Mouse (Mus musculus) thymus, adult 2 months (tissue): ENCODE measurements around the gene Fras1. TPM values are rescaled to one million over a fixed set of nuclear protein-coding genes. Genes with fewer than 3 reads are reported as not detected.

Experiments
- DNase-seq: peaks from one replicate; pipeline ENCODE4 v3.0.0; 2021
- H3K27ac ChIP-seq: fragments of 200-500 bp; 2 replicates; pipeline ENCODE4 v1.5.1; 2012; ENCODE audit warnings: low read length, control low read depth; ENCODE audit not compliant: control insufficient read depth, insufficient read depth
- H3K27me3 ChIP-seq: fragments of 200-500 bp; 2 replicates; pipeline ENCODE4 v1.6.1; 2012; ENCODE audit warnings: mild to moderate bottlenecking, low read length, moderate library complexity, mixed read lengths; ENCODE audit not compliant: control insufficient read depth, insufficient read depth
- H3K36me3 ChIP-seq: fragments of 200-500 bp; 2 replicates; pipeline ENCODE4 v1.6.1; 2012; ENCODE audit warnings: mild to moderate bottlenecking, low read length, moderate library complexity; ENCODE audit not compliant: control insufficient read depth, insufficient read depth
- H3K4me1 ChIP-seq: fragments of 200-500 bp; replicated peaks from 2 replicates; pipeline ENCODE4 v1.6.1; 2012; ENCODE audit warnings: low read length; ENCODE audit not compliant: control insufficient read depth, insufficient read depth
- H3K4me3 ChIP-seq: fragments of 200-500 bp; 2 replicates; pipeline ENCODE4 v1.5.1; 2012; ENCODE audit warnings: mild to moderate bottlenecking, low read length, control low read depth, moderate library complexity; ENCODE audit not compliant: control insufficient read depth, insufficient read depth
- CTCF ChIP-seq: fragments of 200-500 bp; IDR thresholded peaks from 2 replicates; pipeline ENCODE4 v1.5.1; 2012; ENCODE audit warnings: mild to moderate bottlenecking, control low read depth, low read length, moderate library complexity, borderline replicate concordance; ENCODE audit not compliant: control insufficient read depth, poor library complexity, insufficient read depth; ENCODE audit errors: extremely low read depth
- POLR2A ChIP-seq: fragments of 200-500 bp; IDR thresholded peaks from 2 replicates; pipeline ENCODE4 v1.6.1; 2012; ENCODE audit warnings: mild to moderate bottlenecking, low read length, control low read depth, moderate library complexity; ENCODE audit not compliant: control insufficient read depth, poor library complexity, insufficient read depth; ENCODE audit errors: extremely low read depth
- WGBS: fragments of 180-500 bp; shearing (Covaris S2); methylation state at CpG from one replicate; pipeline ENCODE4 v1.1.7; 2018; 5-methylcytosine and 5-hydroxymethylcytosine counted together
- polyA plus RNA-seq: library from polyadenylated mRNA; depleted of rRNA; stranded (reverse); fragments of >200 nt; gene quantifications from 2 replicates; pipeline ENCODE4 v1.2.3, GENCODE M21; 2012

Gene Fras1
- polyA plus RNA-seq, 1 experiment: 0.69 TPM

DNA sequence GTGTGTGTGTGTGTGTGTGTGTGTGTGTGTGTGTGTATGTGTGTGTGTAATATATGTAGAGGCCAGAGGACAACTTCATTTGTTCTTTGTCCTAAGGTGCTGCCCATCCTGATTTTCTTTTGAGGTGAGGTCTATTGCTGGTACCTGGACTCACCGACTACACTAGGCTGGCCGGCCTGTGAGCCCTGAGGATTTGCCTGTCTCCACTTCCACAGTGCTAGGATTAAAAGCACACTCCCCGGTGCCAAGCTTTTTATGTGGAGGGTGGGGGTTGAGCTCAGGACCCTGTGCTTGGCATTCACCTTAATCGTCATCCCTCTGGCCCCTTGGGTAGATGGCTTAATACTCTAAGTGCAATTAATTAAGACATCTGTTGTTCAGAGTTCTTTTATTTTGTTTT, 9.8 kb upstream of the Fras1 start:
- Histone ChIP-seq H3K27me3 (no peaks in the 10 kb centered on the region), H3K4me3 (no peak overlapping the region), H3K4me1 (no peaks in the 10 kb centered on the region), H3K36me3 (no peaks in the 10 kb centered on the region), H3K27ac (no peak overlapping the region)
- DNase-seq: no peak
- WGBS: 87% methylated on average over 4 of the region's 4 CpGs
- no peak for TF ChIP-seq CTCF
- no peak for TF ChIP-seq POLR2A

DNA sequence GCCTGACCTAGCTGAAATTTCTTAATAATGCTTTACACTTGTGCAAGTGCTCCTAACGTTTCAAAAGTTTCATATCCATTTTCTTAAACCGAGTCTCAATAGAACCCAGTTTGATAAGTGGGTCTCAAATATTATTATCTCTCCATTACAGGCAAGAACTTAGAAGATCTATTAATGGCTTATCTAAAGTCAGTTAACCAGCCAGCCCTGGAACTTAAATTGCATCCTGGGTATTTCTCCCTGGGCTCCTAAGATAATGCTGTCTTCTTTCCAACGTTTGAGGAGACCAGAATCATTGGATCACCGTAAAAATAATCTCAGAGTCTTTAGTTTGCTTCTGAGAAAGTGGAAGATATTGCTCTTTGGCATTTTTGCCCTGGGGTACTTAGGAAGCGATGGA, 8.2 kb upstream of the Fras1 start:
- no peak overlapping the region for H3K4me3 ChIP-seq
- no peaks in the 10 kb centered on the region for H3K36me3 ChIP-seq

DNA sequence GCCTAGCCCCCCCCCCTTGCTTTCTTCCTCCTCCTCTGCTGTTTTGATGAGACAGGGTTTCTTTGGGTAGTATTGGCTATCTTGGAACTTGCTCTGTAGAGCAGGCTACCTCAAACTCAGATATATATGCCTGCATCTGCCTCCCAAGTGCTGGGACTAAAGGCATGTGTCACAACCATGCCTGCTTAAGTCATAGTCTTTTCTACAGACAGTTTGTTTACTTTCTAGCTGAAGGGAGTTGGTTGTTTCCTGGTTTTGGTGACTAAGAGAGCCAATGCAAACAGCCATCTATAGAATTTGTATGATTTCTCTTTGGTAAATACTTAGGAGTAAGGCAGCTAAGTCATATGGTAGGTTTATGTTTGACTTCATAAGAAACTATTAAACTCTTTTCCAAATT, 6.5 kb upstream of the Fras1 start:
- no peaks in the 10 kb centered on the region for H3K4me1 ChIP-seq
- no peak overlapping the region for H3K27ac ChIP-seq
- DNase-seq: no peak
- no peaks in the 10 kb centered on the region for H3K36me3 ChIP-seq
- H3K27me3 ChIP-seq: no peaks in the 10 kb centered on the region
- H3K4me3 ChIP-seq: no peak overlapping the region
- TF ChIP-seq POLR2A (no peak), CTCF (no peak)

More for the DNA sequence above, 8.2 kb upstream of the Fras1 start:
- no peaks in the 10 kb centered on the region for H3K4me1 ChIP-seq
- WGBS: 83% methylated on average over 5 of the region's 5 CpGs
- H3K27me3 ChIP-seq: no peaks in the 10 kb centered on the region
- no peak for DNase-seq
- no peak overlapping the region for H3K27ac ChIP-seq
- TF ChIP-seq POLR2A: no peak
- no peak for TF ChIP-seq CTCF

DNA sequence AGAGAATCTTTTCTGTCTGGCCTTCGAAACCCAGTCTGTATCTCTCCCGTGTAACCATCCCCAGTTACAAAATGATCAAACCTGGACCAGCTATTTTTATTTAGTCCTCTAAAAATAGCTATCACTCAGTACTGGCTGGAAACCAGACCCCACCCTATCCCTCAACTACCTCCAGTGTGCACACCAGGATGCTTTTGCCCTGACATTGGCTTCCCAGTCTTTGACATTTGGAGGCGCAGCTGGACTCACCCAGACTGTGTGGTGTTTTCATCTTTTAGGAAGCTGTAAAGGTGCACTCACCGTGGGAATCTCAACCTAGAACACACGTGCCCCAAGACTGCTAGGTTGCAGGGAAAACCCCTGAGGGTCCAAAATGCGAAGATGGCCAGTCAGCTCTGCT, 649 bp upstream of the Fras1 start:
- peaks cover 4% of the 10 kb centered on the region; the same call in 1 of the 2 replicates for H3K27me3 ChIP-seq
- no peak overlapping the region for H3K27ac ChIP-seq
- TF ChIP-seq POLR2A (no peak), CTCF (no peak)
- no peak overlapping the region for H3K4me3 ChIP-seq
- H3K36me3 ChIP-seq: no peaks in the 10 kb centered on the region
- DNase-seq: no peak
- WGBS: 38% methylated on average over 6 of the region's 6 CpGs
- H3K4me1 ChIP-seq: peaks cover 4% of the 10 kb centered on the region; the same call in 1 of the 2 replicates

DNA sequence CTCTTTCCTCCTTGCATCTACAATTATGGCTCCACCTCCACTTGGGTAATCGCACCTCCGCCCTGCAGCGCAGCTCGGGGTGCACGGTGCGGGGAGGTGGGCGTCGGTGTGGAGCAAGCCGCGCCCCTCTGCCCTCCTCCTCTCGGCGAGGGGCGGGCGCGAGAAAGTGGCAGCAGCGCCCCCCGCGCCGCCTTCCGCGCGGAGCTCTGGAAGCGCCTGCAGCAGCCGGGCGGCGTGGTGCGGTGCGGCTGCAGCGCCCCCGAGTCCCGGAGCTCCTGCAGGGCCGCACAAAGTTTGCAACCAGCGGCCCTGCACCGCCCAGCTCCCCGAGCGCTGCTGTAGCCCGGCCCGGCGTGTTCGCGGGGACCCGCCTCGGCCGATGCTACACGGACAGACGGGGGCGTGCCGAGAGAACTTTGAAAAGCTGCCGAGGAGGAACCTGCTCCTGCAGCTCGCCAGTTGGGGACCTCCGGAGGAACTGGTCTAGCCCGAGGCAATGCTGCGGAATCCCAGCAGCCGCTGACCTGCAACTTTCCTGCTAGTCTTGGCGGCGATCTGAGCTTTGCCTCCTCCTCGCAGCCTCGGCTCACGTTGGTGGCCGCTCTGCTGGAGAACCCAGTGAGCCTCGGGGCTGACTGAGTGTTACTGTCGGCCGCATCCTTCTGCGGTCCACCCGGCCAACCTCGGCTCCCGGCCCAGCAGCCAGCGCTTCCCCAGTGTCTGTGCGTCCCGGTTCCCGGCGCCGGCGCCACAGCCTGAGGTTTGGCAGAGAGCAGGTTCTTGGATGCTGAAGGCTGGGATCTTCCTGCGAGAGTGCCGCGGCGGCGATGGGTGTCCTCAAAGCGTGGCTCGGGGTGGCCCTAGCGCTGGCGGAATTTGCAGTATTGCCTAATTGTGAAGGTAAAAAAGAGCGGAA, 489 bp downstream of the Fras1 start:
- TF ChIP-seq POLR2A (no peak), CTCF (no peak)
- peaks cover 4% of the 10 kb centered on the region; the same call in 1 of the 2 replicates for H3K4me1 ChIP-seq
- H3K27me3 ChIP-seq: peaks cover 4% of the 10 kb centered on the region; the same call in 1 of the 2 replicates
- peak overlapping the region; percentile 9; the same call in 1 of the 2 replicates for H3K4me3 ChIP-seq
- H3K27ac ChIP-seq: no peak overlapping the region
- WGBS: 2% methylated on average over 84 of the region's 84 CpGs
- no peaks in the 10 kb centered on the region for H3K36me3 ChIP-seq
- DNase-seq: peak; percentile 11

DNA sequence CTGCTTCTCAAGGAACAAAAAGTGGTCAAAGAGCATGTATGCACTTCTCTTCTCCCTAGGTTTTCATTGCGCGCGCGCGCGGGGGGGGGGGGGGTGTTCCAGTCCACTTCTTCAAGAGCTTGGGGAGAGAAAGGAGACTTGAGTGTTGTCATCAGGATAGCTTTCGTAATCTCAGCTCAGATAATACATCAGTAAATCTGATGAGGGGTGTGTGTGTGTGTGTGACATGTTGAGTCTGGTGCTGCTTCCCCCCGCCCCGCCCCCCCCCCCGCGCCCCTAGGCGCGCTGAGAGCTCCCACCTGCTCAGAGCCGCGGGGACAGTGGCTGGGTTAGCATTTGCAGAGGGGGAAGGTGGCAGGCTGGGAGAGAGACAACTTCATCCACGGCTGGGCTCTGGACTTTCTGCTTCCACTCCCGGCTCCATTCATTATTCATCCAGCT, 1.7 kb downstream of the Fras1 start:
- 5% methylated on average over 17 of the region's 17 CpGs for WGBS

DNA sequence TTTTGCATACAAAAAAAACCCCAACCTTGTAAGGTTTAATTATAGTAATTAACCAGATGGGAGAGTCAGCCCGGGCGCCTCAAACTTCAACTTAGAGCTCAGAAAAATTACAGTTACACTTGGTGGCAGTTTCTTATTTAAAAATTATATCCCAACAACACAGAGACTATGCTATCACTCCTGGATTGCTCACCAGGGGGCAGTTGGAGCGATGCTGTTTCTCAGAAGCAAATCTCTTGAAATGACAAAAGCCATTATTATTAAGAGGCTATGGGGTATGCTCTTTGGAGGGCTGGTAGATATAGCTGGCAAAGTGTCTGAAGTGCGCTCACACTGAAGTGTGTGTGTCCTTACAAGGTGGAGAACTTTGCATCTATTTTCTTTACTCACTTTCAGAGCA, 2.5 kb downstream of the Fras1 start:
- no peak overlapping the region for H3K4me3 ChIP-seq
- TF ChIP-seq CTCF (no peak), POLR2A (no peak)
- WGBS: 77% methylated on average over 4 of the region's 4 CpGs
- peaks cover 4% of the 10 kb centered on the region; the same call in 1 of the 2 replicates for H3K27me3 ChIP-seq
- peaks cover 4% of the 10 kb centered on the region; the same call in 1 of the 2 replicates for H3K4me1 ChIP-seq
- no peak overlapping the region for H3K27ac ChIP-seq
- no peak for DNase-seq
- H3K36me3 ChIP-seq: no peaks in the 10 kb centered on the region

More for the DNA sequence above, 1.7 kb downstream of the Fras1 start:
- Histone ChIP-seq H3K4me1 (peaks cover 4% of the 10 kb centered on the region; the same call in 1 of the 2 replicates), H3K27ac (no peak overlapping the region), H3K27me3 (peaks cover 4% of the 10 kb centered on the region; the same call in 1 of the 2 replicates), H3K36me3 (no peaks in the 10 kb centered on the region), H3K4me3 (no peak overlapping the region)
- DNase-seq: no peak
- TF ChIP-seq CTCF (no peak), POLR2A (no peak)
